Mouse (Mus musculus) T-helper 1 cell (primary cell): ENCODE results near the gene Ttc4.

Experiments used
- in situ Hi-C: fragments of 300-600 bp; cut with MboI, MseI; formaldehyde crosslinking; loops from one replicate; pipeline ENCODE4 v1.15.1; 2025; ENCODE audit warnings: high pct_unique_total_duplicates

The Ttc4 gene

GRCm38 (mm10) chr4:106678442-106679118, at the start of gene Ttc4:
Gene Ttc4, minus strand, starts transcription at chr4:106678944.
- in situ Hi-C loops, result no loop called here

GRCm38 (mm10) chr4:106720631-106721030, 41.9 kb upstream of the Ttc4 start:
- in situ Hi-C loops, result no loop called here

- in situ Hi-C loops, result no loop called here
Measured at GRCm38 (mm10) chr4:106713622-106714021, 34.9 kb upstream of the Ttc4 start.

- in situ Hi-C loops, result loop anchor here (5.0 kb wide), 1 partner anchor 81 kb away; no protein-coding TSS in a partner anchor
Measured at GRCm38 (mm10) chr4:106708408-106708807, 29.7 kb upstream of the Ttc4 start.

- in situ Hi-C loops, result loop anchor here (5.0 kb wide), 1 partner anchor 81 kb away; no protein-coding TSS in a partner anchor
Measured at GRCm38 (mm10) chr4:106707957-106708356, 29.2 kb upstream of the Ttc4 start.

GRCm38 (mm10) chr4:106705096-106705665, 26.4 kb upstream of the Ttc4 start:
- in situ Hi-C loops, result loop anchor here (5.0 kb wide), 1 partner anchor 78 kb away; no protein-coding TSS in a partner anchor

GRCm38 (mm10) chr4:106704416-106704815, 25.7 kb upstream of the Ttc4 start:
- in situ Hi-C loops, result no loop called here

GRCm38 (mm10) chr4:106703956-106704355, 25.2 kb upstream of the Ttc4 start:
- in situ Hi-C loops, result no loop called here

- in situ Hi-C loops, result no loop called here
Measured at GRCm38 (mm10) chr4:106700798-106701197, 22.1 kb upstream of the Ttc4 start.

- in situ Hi-C loops, result no loop called here
Measured at GRCm38 (mm10) chr4:106699989-106700388, 21.2 kb upstream of the Ttc4 start.

- in situ Hi-C loops, result no loop called here
Measured at GRCm38 (mm10) chr4:106693841-106694430, 15.2 kb upstream of the Ttc4 start.

- in situ Hi-C loops, result no loop called here
Measured at GRCm38 (mm10) chr4:106688636-106689296, 10.0 kb upstream of the Ttc4 start.

- in situ Hi-C loops, result no loop called here
Measured at GRCm38 (mm10) chr4:106680955-106681354, 2.2 kb upstream of the Ttc4 start.

GRCm38 (mm10) chr4:106679152-106679551, 408 bp upstream of the Ttc4 start:
- in situ Hi-C loops, result no loop called here

- in situ Hi-C loops, result no loop called here
Measured at GRCm38 (mm10) chr4:106676749-106677148, 2.0 kb downstream of the Ttc4 start.

- in situ Hi-C loops, result no loop called here
Measured at GRCm38 (mm10) chr4:106666546-106666945, 12.2 kb downstream of the Ttc4 start.

- in situ Hi-C loops, result no loop called here
Measured at GRCm38 (mm10) chr4:106665673-106666072, 13.1 kb downstream of the Ttc4 start.

- in situ Hi-C loops, result no loop called here
Measured at GRCm38 (mm10) chr4:106665269-106665668, 13.5 kb downstream of the Ttc4 start.

GRCm38 (mm10) chr4:106664697-106665096, 14.0 kb downstream of the Ttc4 start:
- in situ Hi-C loops, result no loop called here

GRCm38 (mm10) chr4:106663956-106664470, 14.7 kb downstream of the Ttc4 start:
- in situ Hi-C loops, result no loop called here

GRCm38 (mm10) chr4:106655681-106656080, 23.1 kb downstream of the Ttc4 start:
- in situ Hi-C loops, result no loop called here

GRCm38 (mm10) chr4:106653051-106653450, 25.7 kb downstream of the Ttc4 start:
- in situ Hi-C loops, result no loop called here
